ENCODE assay signal across 8 mouse cellular contexts in the genomic region with DNA sequence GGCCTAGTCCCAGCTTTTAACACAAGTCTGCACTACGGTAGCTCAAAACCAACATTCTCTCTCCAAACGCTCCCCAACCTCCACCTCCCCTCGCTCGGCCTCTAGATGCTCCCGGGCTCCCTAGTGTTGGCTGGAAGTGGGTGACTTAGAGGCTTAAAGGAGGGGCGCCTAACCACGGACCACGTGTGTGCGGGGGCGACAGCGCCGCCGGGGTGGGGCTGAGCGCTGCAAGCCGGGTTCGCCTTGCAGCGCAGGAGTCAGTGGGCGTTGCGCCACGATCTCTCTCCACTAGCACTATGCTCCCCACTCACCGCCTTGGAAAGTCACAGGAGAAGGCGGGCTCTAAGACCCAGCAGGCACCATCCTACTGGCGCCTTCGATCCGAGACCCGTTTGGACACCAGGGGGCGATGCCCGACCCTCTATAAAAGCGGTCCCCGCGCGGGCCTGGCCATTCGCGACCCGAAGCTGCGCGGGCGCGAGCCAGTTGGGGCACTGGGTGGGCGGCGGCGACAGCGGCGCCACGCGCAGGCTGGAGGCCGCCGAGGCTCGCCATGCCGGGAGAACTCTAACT. TPM values are rescaled to one million over a fixed set of nuclear protein-coding genes. Genes with fewer than 3 reads are reported as not detected.
DNase-seq lines count a peak whose midpoint lies in the region; ATAC-seq and TF ChIP-seq lines count a peak whose summit lies in the region.

Cebpa (plus strand) TSS at position 453 of the 573 bp plus-strand sequence.

- H3K4me2 ChIP-seq in forebrain, embryonic 11.5 days (ENCODE audit: low read depth, low read length, severe bottlenecking): peak within 1 kb of the TSS; percentile 97
- peak within 1 kb of the TSS; percentile 97 for H3K4me2 ChIP-seq in heart, embryonic 15.5 days
- peak within 1 kb of the TSS; percentile 68 for H3K4me2 ChIP-seq in liver, embryonic 13.5 days
- H3K4me2 ChIP-seq in stomach, embryonic 14.5 days (replicated peaks; ENCODE audit: low read depth, low read length): peak within 1 kb of the TSS; percentile 94

- no peaks in the 10 kb centered on the region for H3K9me3 ChIP-seq in forebrain, embryonic 11.5 days (ENCODE audit: control insufficient read depth, low read length)
- no peaks in the 10 kb centered on the region for H3K9me3 ChIP-seq in heart, embryonic 15.5 days (replicated peaks)
- H3K9me3 ChIP-seq in liver, embryonic 13.5 days (replicated peaks): no peaks in the 10 kb centered on the region
- no peaks in the 10 kb centered on the region for H3K9me3 ChIP-seq in stomach, embryonic 14.5 days (ENCODE audit: control insufficient read depth, low read depth, low read length)

- TF ChIP-seq POLR2A in brain, embryonic 14.5 days (IDR thresholded peaks at IDR 0.05; ENCODE audit: borderline replicate concordance, extremely low read depth, insufficient read depth, insufficient read length, poor library complexity, severe bottlenecking): peak; percentile 64; the same call in 1 of the 2 replicates

- H3K36me3 ChIP-seq in C2C12 (ENCODE audit: control insufficient read depth, insufficient read depth): no peaks in the 10 kb centered on the region
- H3K36me3 ChIP-seq in forebrain, embryonic 11.5 days (ENCODE audit: control insufficient read depth, insufficient read depth, low read length): no peaks in the 10 kb centered on the region
- no peaks in the 10 kb centered on the region for H3K36me3 ChIP-seq in heart, embryonic 15.5 days
- no peaks in the 10 kb centered on the region for H3K36me3 ChIP-seq in liver, embryonic 13.5 days
- no peaks in the 10 kb centered on the region for H3K36me3 ChIP-seq in stomach, embryonic 14.5 days (ENCODE audit: control insufficient read depth, insufficient read depth, low read length)

- no peak within 1 kb of the TSS for H3K27ac ChIP-seq in forebrain, embryonic 11.5 days (ENCODE audit: low read depth, low read length)
- H3K27ac ChIP-seq in heart, embryonic 15.5 days: peak within 1 kb of the TSS; percentile 78
- H3K27ac ChIP-seq in liver, embryonic 13.5 days: peak within 1 kb of the TSS; percentile 77
- H3K27ac ChIP-seq in stomach, embryonic 14.5 days (ENCODE audit: low read length): peak within 1 kb of the TSS; percentile 84

- peaks cover 3% of the 10 kb centered on the region for H3K27me3 ChIP-seq in C2C12 (ENCODE audit: control insufficient read depth, insufficient read depth, insufficient read length)
- peaks cover 58% of the 10 kb centered on the region for H3K27me3 ChIP-seq in forebrain, embryonic 11.5 days (ENCODE audit: control insufficient read depth, insufficient read depth, low read length)
- H3K27me3 ChIP-seq in heart, embryonic 15.5 days: peaks cover 74% of the 10 kb centered on the region
- H3K27me3 ChIP-seq in liver, embryonic 13.5 days: peaks cover 79% of the 10 kb centered on the region
- H3K27me3 ChIP-seq in stomach, embryonic 14.5 days (ENCODE audit: control insufficient read depth, insufficient read depth, low read length): peaks cover 24% of the 10 kb centered on the region

- no peaks in the 10 kb centered on the region for H3K79me2 ChIP-seq in C2C12 (ENCODE audit: control insufficient read depth, insufficient read depth)

- WGBS in forebrain, embryonic 11.5 days: under 1% methylated on average over 50 of the region's 50 CpGs
- 1% methylated on average over 50 of the region's 50 CpGs for WGBS in heart, embryonic 15.5 days
- WGBS in liver, embryonic 13.5 days (ENCODE audit: insufficient replicate concordance): 0% methylated on average over 50 of the region's 50 CpGs
- WGBS in stomach, embryonic 14.5 days: under 1% methylated on average over 50 of the region's 50 CpGs

- no peaks in the 10 kb centered on the region for H3K79me3 ChIP-seq in C2C12 (ENCODE audit: low read depth)

- peak within 1 kb of the TSS; percentile 43 for H3ac ChIP-seq in C2C12 (ENCODE audit: control insufficient read depth, insufficient read length, low read depth)

- H3K9ac ChIP-seq in forebrain, embryonic 11.5 days (ENCODE audit: low read length): peak within 1 kb of the TSS; percentile 64
- peak within 1 kb of the TSS; percentile 65 for H3K9ac ChIP-seq in heart, embryonic 15.5 days
- H3K9ac ChIP-seq in liver, embryonic 13.5 days: peak within 1 kb of the TSS; percentile 71
- peak within 1 kb of the TSS; percentile 57 for H3K9ac ChIP-seq in stomach, embryonic 14.5 days (replicated peaks; ENCODE audit: low read depth, low read length)

- peak; percentile 87 for ATAC-seq in forebrain, embryonic 11.5 days (replicated peaks; ENCODE audit: low FRiP score)
- peak; percentile 84 for ATAC-seq in heart, embryonic 15.5 days (replicated peaks; ENCODE audit: insufficient number of reproducible peaks, insufficient read depth, low FRiP score, low read depth)
- peak; percentile 76 for ATAC-seq in liver, embryonic 13.5 days (ENCODE audit: low read depth)
- ATAC-seq in stomach, embryonic 14.5 days (ENCODE audit: insufficient number of reproducible peaks, insufficient read depth, low FRiP score, low read depth): peak; percentile 90

- DNase-seq in brain, embryonic 14.5 days (ENCODE audit: low read depth): peak; percentile 94
- peak; percentile 96 for DNase-seq in forebrain, embryonic 11.5 days (ENCODE audit: low spot score)
- peak; percentile 96 to 97 for DNase-seq in kidney, postnatal 25 days
- DNase-seq in liver, embryonic 13.5 days: peak; percentile 61
- peak; percentile 75 to 78 for DNase-seq in natural killer cell, adult 2 months (ENCODE audit: low spot score in 2 of 2)

- peak; percentile 87 for TF ChIP-seq CTCF in C2C12 (IDR thresholded peaks at IDR 0.05; ENCODE audit: control insufficient read depth, insufficient read depth, insufficient read length)
- peak; percentile 88 for TF ChIP-seq CTCF in brain, embryonic 14.5 days (IDR thresholded peaks at IDR 0.05; ENCODE audit: borderline replicate concordance, extremely low read depth, insufficient read depth, insufficient read length)

- peaks cover 18% of the 10 kb centered on the region for H3K4me1 ChIP-seq in forebrain, embryonic 11.5 days (replicated peaks; ENCODE audit: control insufficient read depth, insufficient read depth, low read length)
- peaks cover 26% of the 10 kb centered on the region for H3K4me1 ChIP-seq in heart, embryonic 15.5 days (replicated peaks)
- peaks cover 39% of the 10 kb centered on the region for H3K4me1 ChIP-seq in liver, embryonic 13.5 days (replicated peaks)
- peaks cover 8% of the 10 kb centered on the region; the same call in 1 of the 2 replicates for H3K4me1 ChIP-seq in stomach, embryonic 14.5 days (ENCODE audit: control insufficient read depth, insufficient read depth, low read length)

- peak within 1 kb of the TSS; percentile 23 for H3K4me3 ChIP-seq in C2C12 (ENCODE audit: insufficient read depth, poor library complexity, severe bottlenecking)
- H3K4me3 ChIP-seq in forebrain, embryonic 11.5 days (ENCODE audit: low read depth, low read length): peak within 1 kb of the TSS; percentile 45
- peak within 1 kb of the TSS; percentile 62 for H3K4me3 ChIP-seq in heart, embryonic 15.5 days
- H3K4me3 ChIP-seq in liver, embryonic 13.5 days (replicated peaks): peak within 1 kb of the TSS; percentile 63
- H3K4me3 ChIP-seq in stomach, embryonic 14.5 days (ENCODE audit: low read depth, low read length): peak within 1 kb of the TSS; percentile 56

TF ChIP-seq in C2C12, 6 proteins besides CTCF, POLR2A, EP300 and RAD21:
- no peak for TF ChIP-seq MYOG (IDR thresholded peaks at IDR 0.05; ENCODE audit: control insufficient read depth, extremely low read depth, insufficient read length)
- TF ChIP-seq USF1 (IDR thresholded peaks at IDR 0.05; ENCODE audit: low read depth): peak; percentile 55

RNA-seq across cellular contexts. Expression of gene Cebpa, which starts in this region (rescaled TPM):
- polyA plus RNA-seq in C2C12 (2012; fragmentation: generic; extraction: Trizol): 22.9 TPM
- 2.9 and 3.1 TPM in 2 replicates for polyA plus RNA-seq in brain, embryonic 14.5 days (2012; rRNA removed)
- polyA plus RNA-seq in forebrain, embryonic 11.5 days (2014; fragmentation: Nextera tagmentation; extraction: Ambion mirVana): 0.63 and 0.73 TPM in 2 replicates
- polyA plus RNA-seq in heart, embryonic 15.5 days (2015; fragmentation: Nextera tagmentation; extraction: Ambion mirVana): 0.77 and 2.2 TPM in 2 replicates
- 4.3 and 5.3 TPM in 2 replicates for polyA plus RNA-seq in liver, embryonic 13.5 days (2015; fragmentation: Nextera tagmentation; extraction: Ambion mirVana)
- 3.7 and 4.0 TPM in 2 replicates for polyA plus RNA-seq in stomach, embryonic 14.5 days (2014; fragmentation: Nextera tagmentation; extraction: Ambion mirVana)

Comparison
In these comparisons a context has a peak if more than half of its experiments do, and no peak if none do; other contexts are left out.
1. Peak in DNase-seq, ATAC-seq, H3K4me3 ChIP-seq, H3K9ac ChIP-seq and H3K4me2 ChIP-seq in forebrain, embryonic 11.5 days; RNA of the gene not detected or under 1 TPM.